Mouse (Mus musculus): ENCODE data around the gene LTO1. TPM values are rescaled to one million over a fixed set of nuclear protein-coding genes. Genes with fewer than 3 reads are reported as not detected.

Gene LTO1
- 20.3 and 23.3 TPM in 2 replicates for polyA plus RNA-seq (2015; fragmentation: Nextera tagmentation; extraction: Ambion mirVana)

- WGBS, result under 1% methylated on average over 55 of the region's 55 CpGs
- peak within 1 kb of the TSS; percentile 16; the same call in 1 of the 2 replicates for H3K27ac ChIP-seq (ENCODE audit: low read length)
- ATAC-seq (peak; percentile 97), DNase-seq (ENCODE audit: low spot score) (peak; percentile 94)
- H3K9me3 ChIP-seq (ENCODE audit: low read length), result no peaks in the 10 kb centered on the region
- H3K4me3 ChIP-seq (ENCODE audit: low read depth, low read length), result peak within 1 kb of the TSS; percentile 64
- no peaks in the 10 kb centered on the region; the same call in 1 of the 2 replicates for H3K4me1 ChIP-seq (ENCODE audit: insufficient read depth, low read depth, low read length)
- TF ChIP-seq EP300 (IDR thresholded peaks at IDR 0.05) (no peak; the same call in none of the 2 replicates), CTCF (IDR thresholded peaks at IDR 0.05) (no peak)
- peaks cover 10% of the 10 kb centered on the region for H3K36me3 ChIP-seq (ENCODE audit: insufficient read depth, low read length)
- H3K9ac ChIP-seq (replicated peaks; ENCODE audit: low read depth), result peak within 1 kb of the TSS; percentile 72
- H3K27me3 ChIP-seq (replicated peaks; ENCODE audit: insufficient read depth, low read length), result no peaks in the 10 kb centered on the region
- peak within 1 kb of the TSS; percentile 76 for H3K4me2 ChIP-seq (replicated peaks; ENCODE audit: low read depth, low read length)
Observed at GRCm38 (mm10) chr7:144914948-144915750, at the start of gene LTO1. TSS of gene LTO1 (plus strand) at chr7:144915100.

DNA sequence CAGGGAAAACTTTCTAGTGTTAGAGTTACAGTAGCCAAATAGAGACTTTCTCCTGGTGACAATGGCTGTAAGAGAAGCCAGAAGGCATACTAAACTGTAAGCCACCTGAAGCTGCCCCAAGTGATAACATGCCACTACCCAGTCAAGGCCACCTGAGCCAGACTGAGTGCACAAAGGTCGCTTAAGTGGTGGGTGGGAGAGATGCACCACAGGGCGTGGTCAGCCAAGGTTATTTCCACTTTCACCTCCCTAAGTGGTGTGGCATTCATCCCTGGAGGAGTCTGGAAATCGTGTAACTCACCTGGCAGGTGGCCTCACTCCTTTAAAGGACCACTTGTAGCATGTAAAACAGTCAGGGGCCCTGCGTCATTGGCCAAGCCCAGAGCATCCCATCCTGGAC lies 47.7 kb upstream of the LTO1 start:
- Histone ChIP-seq H3K36me3 (ENCODE audit: insufficient read depth, low read length) (no peaks in the 10 kb centered on the region), H3K9me3 (ENCODE audit: low read length) (no peaks in the 10 kb centered on the region), H3K4me1 (ENCODE audit: insufficient read depth, low read depth, low read length) (no peaks in the 10 kb centered on the region), H3K4me3 (ENCODE audit: low read depth, low read length) (no peak overlapping the region), H3K4me2 (replicated peaks; ENCODE audit: low read depth, low read length) (no peak overlapping the region), H3K9ac (replicated peaks; ENCODE audit: low read depth) (no peak overlapping the region), H3K27me3 (replicated peaks; ENCODE audit: insufficient read depth, low read length) (peaks cover 19% of the 10 kb centered on the region; the same call in 1 of the 2 replicates), H3K27ac (ENCODE audit: low read length) (no peak overlapping the region)
- 43% methylated on average over 4 of the region's 4 CpGs for WGBS
- no peak for TF ChIP-seq CTCF (IDR thresholded peaks at IDR 0.05)
- TF ChIP-seq EP300 (IDR thresholded peaks at IDR 0.05), result no peak
- ATAC-seq, result no peak
- DNase-seq (ENCODE audit: low spot score), result no peak

- no peaks in the 10 kb centered on the region for H3K36me3 ChIP-seq (ENCODE audit: insufficient read depth, low read length)
- H3K9ac ChIP-seq (replicated peaks; ENCODE audit: low read depth), result no peak overlapping the region
- peaks cover 15% of the 10 kb centered on the region; the same call in 1 of the 2 replicates for H3K27me3 ChIP-seq (replicated peaks; ENCODE audit: insufficient read depth, low read length)
- 57% methylated on average over 8 of the region's 8 CpGs for WGBS
- ATAC-seq (no peak), DNase-seq (ENCODE audit: low spot score) (no peak)
- no peaks in the 10 kb centered on the region for H3K4me1 ChIP-seq (ENCODE audit: insufficient read depth, low read depth, low read length)
- TF ChIP-seq CTCF (IDR thresholded peaks at IDR 0.05) (no peak), EP300 (IDR thresholded peaks at IDR 0.05) (no peak)
- H3K9me3 ChIP-seq (ENCODE audit: low read length), result no peaks in the 10 kb centered on the region
- H3K4me2 ChIP-seq (replicated peaks; ENCODE audit: low read depth, low read length), result no peak overlapping the region
- no peak overlapping the region for H3K4me3 ChIP-seq (ENCODE audit: low read depth, low read length)
- no peak overlapping the region for H3K27ac ChIP-seq (ENCODE audit: low read length)
Observed at GRCm38 (mm10) chr7:144867602-144868001, 47.3 kb upstream of the LTO1 start.

- H3K27me3 ChIP-seq (replicated peaks; ENCODE audit: insufficient read depth, low read length), result no peaks in the 10 kb centered on the region
- WGBS, result 34% methylated on average over 4 of the region's 4 CpGs
- H3K4me3 ChIP-seq (ENCODE audit: low read depth, low read length), result no peak overlapping the region
- no peak overlapping the region for H3K27ac ChIP-seq (ENCODE audit: low read length)
- ATAC-seq (peak; percentile 30; the same call in 1 of the 2 replicates), DNase-seq (ENCODE audit: low spot score) (no peak)
- H3K4me2 ChIP-seq (replicated peaks; ENCODE audit: low read depth, low read length), result no peak overlapping the region
- 0 out of 2 replicates have a peak, but pooled peaks cover 3% of the 10 kb centered on the region for H3K4me1 ChIP-seq (ENCODE audit: insufficient read depth, low read depth, low read length)
- H3K9me3 ChIP-seq (ENCODE audit: low read length), result no peaks in the 10 kb centered on the region
- H3K36me3 ChIP-seq (ENCODE audit: insufficient read depth, low read length), result no peaks in the 10 kb centered on the region
- no peak overlapping the region for H3K9ac ChIP-seq (replicated peaks; ENCODE audit: low read depth)
- no peak for TF ChIP-seq EP300 (IDR thresholded peaks at IDR 0.05)
Observed at GRCm38 (mm10) chr7:144872420-144872819, 42.5 kb upstream of the LTO1 start.

DNA sequence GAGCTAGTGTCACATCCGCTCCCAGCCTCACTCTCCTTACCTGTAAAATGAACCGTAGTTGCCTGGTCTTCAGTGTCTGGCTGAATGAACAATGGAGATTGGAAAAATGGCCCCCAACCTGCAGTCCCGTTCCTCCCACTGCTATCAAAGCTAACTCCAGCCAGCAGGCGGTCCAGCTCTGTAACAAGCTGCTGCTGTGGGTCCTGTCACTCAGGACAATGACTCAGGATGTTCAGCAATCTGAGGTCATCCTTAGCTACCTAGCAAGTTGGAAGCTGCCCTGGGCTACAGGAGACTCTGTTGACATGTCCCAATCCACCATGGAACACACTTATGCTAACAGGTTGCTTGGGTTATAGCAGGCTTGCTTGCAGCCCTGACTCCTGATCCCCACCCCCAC lies 41.7 kb upstream of the LTO1 start:
- Histone ChIP-seq H3K27ac (ENCODE audit: low read length) (no peak overlapping the region), H3K4me2 (replicated peaks; ENCODE audit: low read depth, low read length) (no peak overlapping the region), H3K4me1 (ENCODE audit: insufficient read depth, low read depth, low read length) (0 out of 2 replicates have a peak, but pooled peaks cover 3% of the 10 kb centered on the region), H3K9ac (replicated peaks; ENCODE audit: low read depth) (no peak overlapping the region), H3K9me3 (ENCODE audit: low read length) (no peaks in the 10 kb centered on the region), H3K27me3 (replicated peaks; ENCODE audit: insufficient read depth, low read length) (no peaks in the 10 kb centered on the region), H3K36me3 (ENCODE audit: insufficient read depth, low read length) (no peaks in the 10 kb centered on the region), H3K4me3 (ENCODE audit: low read depth, low read length) (no peak overlapping the region)
- ATAC-seq, result no peak
- WGBS, result 80% methylated on average over 4 of the region's 4 CpGs
- DNase-seq (ENCODE audit: low spot score), result no peak
- TF ChIP-seq CTCF (IDR thresholded peaks at IDR 0.05) (no peak), EP300 (IDR thresholded peaks at IDR 0.05) (no peak)

GRCm38 (mm10) chr7:144874226-144874625 lies 40.7 kb upstream of the LTO1 start:
- Histone ChIP-seq H3K27me3 (replicated peaks; ENCODE audit: insufficient read depth, low read length) (no peaks in the 10 kb centered on the region), H3K4me2 (replicated peaks; ENCODE audit: low read depth, low read length) (no peak overlapping the region), H3K9ac (replicated peaks; ENCODE audit: low read depth) (no peak overlapping the region), H3K4me3 (ENCODE audit: low read depth, low read length) (no peak overlapping the region), H3K36me3 (ENCODE audit: insufficient read depth, low read length) (no peaks in the 10 kb centered on the region), H3K4me1 (ENCODE audit: insufficient read depth, low read depth, low read length) (0 out of 2 replicates have a peak, but pooled peaks cover 3% of the 10 kb centered on the region), H3K27ac (ENCODE audit: low read length) (no peak overlapping the region), H3K9me3 (ENCODE audit: low read length) (no peaks in the 10 kb centered on the region)
- TF ChIP-seq EP300 (IDR thresholded peaks at IDR 0.05) (no peak), CTCF (IDR thresholded peaks at IDR 0.05) (no peak)
- 66% methylated on average over 4 of the region's 4 CpGs for WGBS
- DNase-seq (ENCODE audit: low spot score) (no peak), ATAC-seq (no peak)
